Mouse (Mus musculus): ENCODE measurements around the gene Ddx39.

The Ddx39 gene

GRCm38 (mm10) chr8:83699566-83699965, 15.4 kb upstream of the Ddx39 start:
- DNase-seq = no peak

GRCm38 (mm10) chr8:83700423-83701085, 14.4 kb upstream of the Ddx39 start:
- no peak for DNase-seq

DNA sequence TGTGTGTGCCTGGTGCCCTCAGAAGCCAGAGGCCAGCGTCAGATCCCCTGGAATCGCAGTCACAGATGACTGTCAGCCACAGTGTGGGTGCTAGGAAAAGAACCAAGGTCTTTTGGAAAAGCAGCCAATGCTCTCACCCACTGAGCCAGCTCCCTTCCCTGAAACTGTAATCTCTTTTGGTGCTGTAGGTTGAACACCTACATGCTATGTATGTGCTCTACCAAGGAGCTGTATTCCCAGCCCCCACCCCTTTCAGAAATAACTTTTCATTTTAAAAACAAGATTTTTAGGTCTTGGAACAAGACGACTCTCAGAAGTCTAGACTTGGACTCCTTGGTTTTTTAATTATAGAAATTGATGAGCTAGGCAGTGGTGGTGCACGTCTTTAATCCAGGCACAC, 11.6 kb upstream of the Ddx39 start:
- no peak for DNase-seq

DNA sequence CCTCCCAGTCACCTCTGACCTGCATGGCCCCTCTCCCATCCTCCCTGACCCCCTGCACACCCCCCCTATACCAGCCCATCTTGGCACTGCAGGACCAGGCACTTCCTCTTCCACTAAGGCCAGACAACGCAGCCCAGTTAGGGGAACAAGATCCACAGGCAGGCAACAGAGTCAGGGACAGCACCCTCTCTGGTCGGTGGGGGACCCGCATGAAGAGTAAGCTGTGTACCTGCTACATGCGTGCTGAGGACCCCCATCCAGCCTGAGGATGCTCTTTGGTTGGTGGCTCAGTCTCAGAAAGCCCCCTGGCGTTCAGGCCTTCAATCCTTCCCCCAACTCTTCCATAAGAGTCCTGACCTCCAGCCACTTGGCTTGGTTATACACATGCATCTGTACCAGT, 8.6 kb upstream of the Ddx39 start:
- no peak for DNase-seq

DNA sequence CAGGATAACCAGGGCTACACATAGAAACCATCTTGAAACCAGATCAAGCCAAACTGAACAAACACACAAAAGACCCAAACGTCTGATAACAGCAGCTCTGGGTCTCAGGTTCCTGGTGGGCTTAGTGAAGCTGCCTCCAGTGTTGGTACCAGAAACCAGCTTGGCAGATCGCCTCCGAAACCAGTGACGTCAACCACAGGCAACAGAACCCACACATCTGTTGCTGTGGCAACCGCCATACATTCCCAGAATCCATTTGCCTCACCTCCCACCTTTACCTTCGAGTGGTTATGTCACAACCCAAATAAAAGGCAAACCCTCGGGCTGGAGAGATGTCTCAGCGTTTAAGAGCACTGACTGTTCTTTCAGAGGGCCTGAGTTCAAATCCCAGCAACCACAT, 7.4 kb upstream of the Ddx39 start:
- peak; percentile 61 for DNase-seq

DNA sequence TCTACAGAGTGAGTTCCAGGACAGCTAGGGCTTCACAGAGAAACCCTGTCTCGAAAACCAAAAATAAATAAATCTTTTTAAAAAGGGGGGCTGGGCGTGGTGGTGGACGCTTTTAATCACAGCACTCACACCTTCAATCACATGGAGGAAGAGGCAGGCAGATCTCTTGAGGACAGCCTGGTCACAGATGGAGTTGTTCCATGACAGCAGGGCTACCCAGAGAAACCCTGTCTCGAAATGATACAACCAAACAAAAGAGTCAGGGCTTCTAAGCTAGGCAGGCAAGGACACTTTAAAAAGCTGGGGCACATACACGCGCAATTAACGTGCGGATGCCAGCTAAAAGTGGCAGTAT, 324 bp upstream of the Ddx39 start:
- DNase-seq = no peak

GRCm38 (mm10) chr8:83715771-83716170, 794 bp downstream of the Ddx39 start:
- no peak for DNase-seq

GRCm38 (mm10) chr8:83716563-83716962, 1.6 kb downstream of the Ddx39 start:
- no peak for DNase-seq

DNA sequence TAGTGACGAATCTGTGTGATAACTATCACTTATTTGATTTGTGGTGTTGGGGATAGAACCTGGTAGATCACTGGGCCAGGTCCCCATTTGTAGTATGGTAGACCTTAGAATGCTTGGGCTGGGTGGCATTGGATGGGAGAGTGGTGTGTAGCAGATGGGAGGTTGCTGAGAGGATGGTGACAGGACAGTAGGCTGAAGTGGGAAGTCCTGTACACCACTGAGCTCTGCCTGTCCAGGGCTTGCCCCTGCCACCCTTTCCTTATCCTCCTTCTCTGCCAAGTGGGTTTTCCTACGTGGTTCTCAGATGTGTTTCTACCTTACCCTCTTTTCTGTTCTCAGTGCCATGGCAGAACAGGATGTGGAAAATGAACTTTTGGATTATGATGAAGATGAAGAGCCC, 4.1 kb downstream of the Ddx39 start:
- DNase-seq = no peak

- no peak for DNase-seq
Observed at GRCm38 (mm10) chr8:83719693-83720092, 4.7 kb downstream of the Ddx39 start.

DNA sequence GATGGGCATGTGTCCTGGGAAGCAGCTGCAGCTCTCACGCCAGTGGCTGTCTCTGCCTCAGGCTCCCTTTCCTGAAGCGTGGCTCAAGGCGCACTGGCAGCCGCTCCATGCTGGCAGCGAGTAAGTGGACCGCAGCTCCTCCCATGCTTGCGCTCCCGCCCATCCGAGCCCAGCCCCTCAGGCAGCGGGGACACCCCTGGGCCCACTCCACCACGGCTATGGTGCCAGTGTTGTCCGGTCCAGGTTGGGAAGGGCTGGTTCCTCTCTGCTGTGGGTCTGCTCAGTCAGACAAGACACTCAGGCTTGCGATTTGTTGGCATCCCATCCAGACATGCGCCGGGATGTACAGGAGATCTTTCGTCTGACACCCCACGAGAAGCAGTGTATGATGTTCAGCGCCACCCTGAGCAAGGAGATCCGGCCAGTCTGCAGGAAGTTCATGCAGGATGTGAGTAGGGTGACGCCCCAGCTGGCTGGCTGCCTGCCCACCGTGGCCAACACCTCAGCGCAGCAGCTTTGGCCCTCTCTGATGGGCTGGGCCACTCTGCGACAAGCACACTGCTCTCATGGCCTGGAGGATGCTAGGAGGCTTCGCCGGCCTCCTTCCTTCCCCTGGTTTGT, 6.5 kb downstream of the Ddx39 start:
- no peak for DNase-seq

DNA sequence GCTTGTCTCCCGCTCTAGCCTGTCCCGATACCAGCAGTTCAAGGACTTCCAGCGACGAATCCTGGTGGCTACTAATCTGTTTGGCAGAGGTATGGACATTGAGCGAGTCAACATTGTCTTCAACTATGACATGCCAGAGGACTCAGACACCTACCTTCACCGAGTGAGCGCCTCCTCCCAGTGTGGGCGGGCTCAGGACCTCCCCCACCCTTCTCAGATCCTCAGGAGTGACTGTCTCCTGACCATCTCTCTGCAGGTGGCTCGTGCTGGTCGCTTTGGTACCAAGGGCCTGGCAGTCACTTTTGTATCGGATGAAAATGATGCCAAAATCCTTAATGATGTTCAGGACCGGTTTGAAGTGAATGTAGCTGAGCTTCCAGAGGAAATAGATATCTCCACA, 7.7 kb downstream of the Ddx39 start:
- DNase-seq = no peak

DNA sequence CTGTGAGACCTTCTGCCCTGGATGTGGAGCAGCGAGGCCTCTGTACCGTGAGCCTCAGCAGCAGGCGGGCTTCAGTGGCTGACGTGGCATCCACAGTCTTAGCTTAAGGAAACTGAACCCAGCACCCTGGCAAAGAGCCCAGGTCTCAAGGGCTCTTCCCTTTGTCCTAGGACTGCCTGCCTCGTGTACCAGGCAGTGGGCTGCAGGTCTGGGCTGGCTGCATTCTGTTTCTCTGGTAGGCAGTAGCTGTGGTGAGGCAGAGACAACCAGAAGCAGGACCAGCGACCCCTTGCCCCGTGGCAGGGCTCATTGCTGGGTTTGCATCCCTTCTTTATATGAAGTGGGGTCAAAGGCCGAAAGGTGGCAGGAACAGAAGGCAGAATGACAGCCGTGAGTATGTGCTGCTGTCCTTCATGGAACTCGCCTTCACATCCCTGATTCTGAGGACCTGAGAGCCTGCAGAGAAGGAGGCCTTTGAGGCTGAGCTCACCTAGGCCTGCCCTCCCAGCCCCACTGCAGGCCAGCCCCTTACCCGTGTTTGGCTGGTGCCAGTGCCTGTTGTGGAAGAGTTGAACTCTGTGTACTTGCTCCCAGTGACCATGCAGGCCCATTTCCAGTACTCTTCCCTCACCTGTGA, 8.6 kb downstream of the Ddx39 start:
- no peak for DNase-seq

- peak; percentile 77 for DNase-seq
Observed at GRCm38 (mm10) chr8:83724697-83725482, 9.9 kb downstream of the Ddx39 start.

DNA sequence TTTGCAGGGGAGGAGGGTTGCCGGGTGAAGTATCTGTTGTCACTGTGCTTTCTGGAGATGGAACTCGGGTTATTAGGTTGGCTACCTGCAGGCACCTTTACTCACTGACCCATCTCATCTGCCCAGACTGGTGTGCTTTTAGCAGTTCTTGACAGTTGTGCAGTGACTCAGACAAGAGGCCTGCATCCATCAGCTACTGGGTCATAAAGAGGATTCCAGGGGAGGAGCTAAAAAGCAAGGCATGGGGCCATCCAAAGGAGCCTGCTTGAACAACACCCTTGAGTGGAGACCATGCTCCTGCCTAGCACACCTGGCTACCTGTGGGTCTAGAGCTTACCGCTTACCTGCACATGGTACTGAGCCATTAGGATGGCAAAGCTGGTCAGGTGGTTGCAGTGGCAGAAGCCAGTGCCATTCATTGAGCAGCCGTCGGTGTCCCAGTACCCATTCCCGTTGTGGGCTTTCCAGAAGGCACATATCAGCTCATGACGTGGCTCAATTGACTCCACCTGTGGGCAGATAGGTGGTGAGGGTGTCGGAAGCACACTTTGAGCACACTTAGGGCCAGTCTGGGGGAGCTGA, 10.6 kb downstream of the Ddx39 start:
- no peak for DNase-seq

DNA sequence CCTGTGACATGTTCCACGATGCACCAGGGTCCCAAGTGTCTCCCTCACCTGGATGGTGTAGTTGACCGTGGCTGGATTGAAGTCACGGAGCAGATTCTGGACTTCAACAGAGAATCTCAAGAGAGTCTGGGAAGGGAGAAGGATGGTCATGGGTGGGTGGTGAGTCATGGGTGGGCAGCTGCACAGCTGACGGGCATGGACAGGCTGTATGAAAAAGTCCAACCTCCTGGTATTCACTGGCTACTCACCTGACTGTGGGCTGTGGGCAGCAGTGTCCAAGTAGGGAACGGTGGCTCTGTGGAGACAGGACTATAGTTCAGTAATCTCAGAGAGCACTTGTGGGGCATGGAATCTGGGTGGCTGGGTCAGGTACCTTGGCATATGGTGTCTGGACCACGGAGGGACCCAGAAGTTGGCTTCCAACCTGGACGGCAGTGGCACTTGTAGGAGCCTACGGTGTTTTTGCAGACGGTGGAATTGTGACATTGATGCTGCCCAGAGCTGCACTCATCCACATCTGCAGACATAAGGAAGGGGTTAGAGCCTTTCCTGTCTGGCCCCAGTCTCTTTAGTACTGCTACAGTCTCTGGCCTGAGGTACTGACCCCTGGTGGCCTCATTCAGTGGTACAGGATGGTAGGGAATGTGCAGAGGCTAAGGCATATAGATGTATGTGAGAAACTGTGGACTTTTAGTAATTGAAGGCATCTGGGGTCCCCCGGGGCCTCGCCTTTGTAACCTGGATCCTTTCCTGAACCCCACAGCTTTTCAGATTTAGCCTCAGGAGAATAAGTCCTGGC, 14.2 kb downstream of the Ddx39 start:
- no peak for DNase-seq

- DNase-seq = no peak
Observed at GRCm38 (mm10) chr8:83731906-83732305, 16.9 kb downstream of the Ddx39 start.

- no peak for DNase-seq
Observed at GRCm38 (mm10) chr8:83732919-83733318, 17.9 kb downstream of the Ddx39 start.

DNA sequence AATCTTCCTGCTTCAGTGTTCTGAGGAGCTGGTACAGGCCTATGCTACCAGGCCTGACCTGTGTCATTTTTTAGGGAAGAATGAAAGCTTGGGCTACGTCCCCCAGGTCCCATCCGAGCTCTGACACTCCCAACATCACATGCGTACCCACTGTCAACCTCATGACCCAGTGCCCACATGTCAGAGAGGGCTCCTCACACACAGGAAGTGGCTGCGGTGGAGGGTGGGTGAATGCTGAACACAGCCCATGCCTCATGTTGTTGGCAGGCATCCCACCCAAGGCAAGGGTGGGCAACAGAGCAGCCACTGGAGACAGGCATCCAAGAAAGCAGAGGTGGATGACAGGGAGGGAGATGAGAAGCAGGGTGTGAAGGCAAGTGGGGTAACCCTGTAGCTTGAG, 21.7 kb downstream of the Ddx39 start:
- DNase-seq = no peak

- no peak for DNase-seq
Observed at GRCm38 (mm10) chr8:83737346-83737745, 22.4 kb downstream of the Ddx39 start.

DNA sequence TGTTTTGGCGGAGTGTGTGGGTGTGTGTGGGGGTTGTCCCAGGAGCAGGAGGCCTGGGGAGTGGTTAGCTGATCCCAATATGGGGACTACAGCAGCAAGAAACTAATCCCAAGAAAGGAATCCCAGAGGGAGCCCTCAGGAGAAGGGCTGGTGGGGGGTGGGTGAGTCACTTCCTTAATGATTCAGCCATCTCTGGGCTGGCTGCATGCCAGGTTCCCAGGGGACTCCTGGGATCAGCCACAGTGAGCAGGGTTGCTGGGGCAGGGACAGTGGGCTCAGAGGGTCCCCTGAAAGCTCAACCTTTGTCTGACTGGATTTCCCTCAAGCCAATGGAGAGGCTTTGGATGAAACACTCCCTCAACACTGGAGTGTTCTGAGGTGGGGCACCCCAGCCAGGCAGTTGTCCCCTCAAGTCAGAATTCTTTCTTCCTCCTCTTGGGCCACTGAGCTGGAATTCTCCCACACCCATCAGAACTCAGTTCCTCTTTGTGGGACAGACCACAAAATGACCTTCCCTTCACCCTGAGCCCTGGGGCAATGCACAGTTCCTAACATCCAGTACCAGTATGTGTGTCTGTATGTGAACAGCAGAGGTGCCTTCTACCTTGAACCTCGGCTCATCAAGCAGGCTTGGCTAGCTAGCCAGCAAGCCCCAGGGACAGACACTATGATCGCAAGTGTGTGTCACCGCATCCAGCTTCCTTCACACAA, 23.0 kb downstream of the Ddx39 start:
- no peak for DNase-seq

Data from right cerebral cortex, postnatal 25 days (tissue).